Mouse (Mus musculus) hindbrain, embryonic 11.5 days (tissue): ENCODE measurements around the gene Stau1. TPM values are rescaled to one million over a fixed set of nuclear protein-coding genes. Genes with fewer than 3 reads are reported as not detected.

Experiments used
- ATAC-seq: fragments of 200-750 bp; cut with Nextera tagmentation; 2 replicates; pipeline ENCODE4 v1.8.0; 2017; ENCODE audit warnings: mild to moderate bottlenecking, moderate TSS enrichment, moderate library complexity; ENCODE audit not compliant: low FRiP score
- DNase-seq: peaks from one replicate; pipeline ENCODE4 v3.0.0-alpha.2; 2015; ENCODE audit warnings: low spot score
- H3K27ac ChIP-seq: fragments of 300-500 bp; sonication (generic); 2 replicates; pipeline ENCODE4 v1.5.1; 2014; ENCODE audit warnings: mild to moderate bottlenecking, low read depth, low read length
- H3K27me3 ChIP-seq: fragments of 300-500 bp; sonication (generic); 2 replicates; pipeline ENCODE4 v1.6.1; 2014; ENCODE audit warnings: mild to moderate bottlenecking, low read length, moderate library complexity, mixed read lengths; ENCODE audit not compliant: control insufficient read depth, insufficient read depth
- H3K36me3 ChIP-seq: fragments of 300-500 bp; sonication (generic); 2 replicates; pipeline ENCODE4 v1.6.1; 2014; ENCODE audit warnings: mild to moderate bottlenecking, low read length, moderate library complexity, mixed read lengths; ENCODE audit not compliant: control insufficient read depth, insufficient read depth
- H3K4me1 ChIP-seq: fragments of 300-500 bp; sonication (generic); replicated peaks from 2 replicates; pipeline ENCODE4 v1.6.1; 2014; ENCODE audit warnings: low read length, mixed read lengths; ENCODE audit not compliant: control insufficient read depth, insufficient read depth
- H3K4me2 ChIP-seq: fragments of 300-500 bp; sonication (generic); replicated peaks from 2 replicates; pipeline ENCODE4 v1.6.1; 2014; ENCODE audit warnings: mild to moderate bottlenecking, low read depth, low read length
- H3K4me3 ChIP-seq: fragments of 300-500 bp; sonication (generic); 2 replicates; pipeline ENCODE4 v1.5.1; 2014; ENCODE audit warnings: low read depth, low read length
- H3K9ac ChIP-seq: fragments of 300-500 bp; sonication (generic); 2 replicates; pipeline ENCODE4 v1.6.1; 2014; ENCODE audit warnings: low read depth, low read length
- H3K9me3 ChIP-seq: fragments of 300-500 bp; sonication (generic); 2 replicates; pipeline ENCODE4 v1.6.1; 2016; ENCODE audit warnings: low read length; ENCODE audit not compliant: control insufficient read depth
- WGBS: fragments of 180-500 bp; shearing (Covaris S2); extraction: QIAGEN DNeasy Blood & Tissue Kit; methylation state at CpG from one replicate; pipeline ENCODE4 v1.1.7; 2014; 5-methylcytosine and 5-hydroxymethylcytosine counted together
- polyA plus RNA-seq: library from polyadenylated mRNA; unstranded; fragments of >200 nt; fragmentation: Nextera tagmentation; extraction: Ambion mirVana; gene quantifications from 2 replicates; pipeline ENCODE4 v1.2.1, GENCODE M21; 2014

Gene Stau1
- 93.0 and 101 TPM in 2 replicates for polyA plus RNA-seq

- peak within 1 kb of the TSS; percentile 65 for H3K4me2 ChIP-seq
- WGBS = under 1% methylated on average over 43 of the region's 88 CpGs
- H3K4me1 ChIP-seq = no peaks in the 10 kb centered on the region
- H3K36me3 ChIP-seq = no peaks in the 10 kb centered on the region
- H3K4me3 ChIP-seq = peak within 1 kb of the TSS; percentile 99
- DNase-seq (peak; percentile 98), ATAC-seq (peak; percentile 100)
- peak within 1 kb of the TSS; percentile 95 for H3K27ac ChIP-seq
- H3K9ac ChIP-seq = peak within 1 kb of the TSS; percentile 97
- no peaks in the 10 kb centered on the region for H3K27me3 ChIP-seq
- no peaks in the 10 kb centered on the region for H3K9me3 ChIP-seq
Observed at GRCm38 (mm10) chr2:166995796-166996532, at the start of gene Stau1. TSS of gene Stau1 (minus strand) at chr2:166996299.

GRCm38 (mm10) chr2:167043400-167044121, 47.5 kb upstream of the Stau1 start:
- H3K9ac ChIP-seq = no peak overlapping the region
- H3K27me3 ChIP-seq = no peaks in the 10 kb centered on the region
- H3K4me1 ChIP-seq = no peaks in the 10 kb centered on the region
- peaks cover 11% of the 10 kb centered on the region for H3K36me3 ChIP-seq
- H3K4me3 ChIP-seq = no peak overlapping the region
- DNase-seq (no peak), ATAC-seq (no peak)
- 92% methylated on average over 12 of the region's 12 CpGs for WGBS
- no peak overlapping the region for H3K27ac ChIP-seq
- H3K4me2 ChIP-seq = no peak overlapping the region
- H3K9me3 ChIP-seq = no peaks in the 10 kb centered on the region

- H3K36me3 ChIP-seq = peaks cover 16% of the 10 kb centered on the region
- H3K9me3 ChIP-seq = no peaks in the 10 kb centered on the region
- no peak for ATAC-seq
- WGBS = 88% methylated on average over 8 of the region's 8 CpGs
- DNase-seq = no peak
- no peak overlapping the region for H3K4me3 ChIP-seq
- no peak overlapping the region for H3K4me2 ChIP-seq
- H3K27me3 ChIP-seq = no peaks in the 10 kb centered on the region
- no peak overlapping the region for H3K9ac ChIP-seq
- no peaks in the 10 kb centered on the region for H3K4me1 ChIP-seq
- H3K27ac ChIP-seq = no peak overlapping the region
Observed at GRCm38 (mm10) chr2:167039386-167039785, 43.3 kb upstream of the Stau1 start.

- Histone ChIP-seq H3K9me3 (no peaks in the 10 kb centered on the region), H3K4me1 (no peaks in the 10 kb centered on the region), H3K9ac (no peak overlapping the region), H3K4me2 (no peak overlapping the region), H3K27me3 (no peaks in the 10 kb centered on the region), H3K27ac (no peak overlapping the region), H3K4me3 (no peak overlapping the region), H3K36me3 (peaks cover 23% of the 10 kb centered on the region)
- DNase-seq (no peak), ATAC-seq (no peak)
- 97% methylated on average over 7 of the region's 7 CpGs for WGBS
Observed at GRCm38 (mm10) chr2:167038716-167039115, 42.6 kb upstream of the Stau1 start.

GRCm38 (mm10) chr2:167038297-167038696, 42.2 kb upstream of the Stau1 start:
- peaks cover 26% of the 10 kb centered on the region for H3K36me3 ChIP-seq
- WGBS = 93% methylated on average over 6 of the region's 6 CpGs
- no peak for ATAC-seq

GRCm38 (mm10) chr2:167037710-167038109, 41.6 kb upstream of the Stau1 start:
- Histone ChIP-seq H3K36me3 (peaks cover 26% of the 10 kb centered on the region), H3K27ac (no peak overlapping the region)

More at GRCm38 (mm10) chr2:167038297-167038696, 42.2 kb upstream of the Stau1 start:
- H3K4me3 ChIP-seq = no peak overlapping the region
- no peaks in the 10 kb centered on the region for H3K9me3 ChIP-seq
- no peak overlapping the region for H3K4me2 ChIP-seq
- no peaks in the 10 kb centered on the region for H3K27me3 ChIP-seq
- no peak for DNase-seq
- H3K4me1 ChIP-seq = no peaks in the 10 kb centered on the region
- H3K27ac ChIP-seq = no peak overlapping the region
- no peak overlapping the region for H3K9ac ChIP-seq

GRCm38 (mm10) chr2:167030507-167030906, 34.4 kb upstream of the Stau1 start:
- Histone ChIP-seq H3K4me3 (no peak overlapping the region), H3K9ac (no peak overlapping the region), H3K4me1 (no peaks in the 10 kb centered on the region), H3K36me3 (peaks cover 29% of the 10 kb centered on the region), H3K4me2 (no peak overlapping the region), H3K27ac (no peak overlapping the region), H3K9me3 (no peaks in the 10 kb centered on the region), H3K27me3 (no peaks in the 10 kb centered on the region)
- DNase-seq (no peak), ATAC-seq (no peak)
- WGBS = 96% methylated on average over 4 of the region's 4 CpGs

More at GRCm38 (mm10) chr2:167037710-167038109, 41.6 kb upstream of the Stau1 start:
- Histone ChIP-seq H3K27me3 (no peaks in the 10 kb centered on the region), H3K9me3 (no peaks in the 10 kb centered on the region), H3K4me2 (no peak overlapping the region), H3K4me1 (no peaks in the 10 kb centered on the region), H3K9ac (no peak overlapping the region), H3K4me3 (no peak overlapping the region)
- DNase-seq = no peak
- ATAC-seq = no peak
- 95% methylated on average over 12 of the region's 12 CpGs for WGBS

GRCm38 (mm10) chr2:167028553-167028952, 32.5 kb upstream of the Stau1 start:
- no peak for ATAC-seq

More at GRCm38 (mm10) chr2:167028553-167028952, 32.5 kb upstream of the Stau1 start:
- WGBS = 97% methylated on average over 7 of the region's 7 CpGs
- Histone ChIP-seq H3K4me1 (no peaks in the 10 kb centered on the region), H3K27ac (no peak overlapping the region), H3K9me3 (no peaks in the 10 kb centered on the region), H3K27me3 (no peaks in the 10 kb centered on the region), H3K4me2 (no peak overlapping the region), H3K4me3 (no peak overlapping the region), H3K9ac (no peak overlapping the region), H3K36me3 (peaks cover 27% of the 10 kb centered on the region; the same call in 1 of the 2 replicates)
- DNase-seq = no peak
